Mouse (Mus musculus) lung, adult 2 months (tissue): ENCODE data around the gene Plxna1. TPM values are rescaled to one million over a fixed set of nuclear protein-coding genes. Genes with fewer than 3 reads are reported as not detected.

Experiments
- DNase-seq: peaks from one replicate; pipeline ENCODE4 v3.0.0; 2022
- H3K4me1 ChIP-seq: fragments of 200-500 bp; 2 replicates; pipeline ENCODE4 v1.6.1; 2011; ENCODE audit warnings: low read length; ENCODE audit not compliant: control insufficient read depth, insufficient read depth
- H3K4me3 ChIP-seq: fragments of 200-500 bp; replicated peaks from 2 replicates; pipeline ENCODE3; 2011; ENCODE audit warnings: low read depth, mild to moderate bottlenecking, control low read depth, low read length; ENCODE audit errors: extremely low read depth
- CTCF ChIP-seq: fragments of 200-500 bp; IDR thresholded peaks from 2 replicates; pipeline ENCODE4 v1.5.1; 2011; ENCODE audit warnings: mild to moderate bottlenecking, low read length, control low read depth; ENCODE audit not compliant: insufficient read depth
- POLR2A ChIP-seq: fragments of 200-500 bp; IDR thresholded peaks from 2 replicates; pipeline ENCODE4 v1.6.1; 2011; ENCODE audit warnings: low read depth, mild to moderate bottlenecking, control low read depth, low read length, borderline replicate concordance; ENCODE audit errors: extremely low read depth
- WGBS: fragments of 180-500 bp; shearing (Covaris S2); methylation state at CpG from one replicate; pipeline ENCODE4 v1.1.7; 2018; 5-methylcytosine and 5-hydroxymethylcytosine counted together
- polyA plus RNA-seq: library from polyadenylated mRNA; depleted of rRNA; stranded (reverse); fragments of >200 nt; gene quantifications from 2 replicates; pipeline ENCODE4 v1.2.3, GENCODE M21; 2012

The Plxna1 gene
- polyA plus RNA-seq, 1 experiment, result 189 TPM

DNA sequence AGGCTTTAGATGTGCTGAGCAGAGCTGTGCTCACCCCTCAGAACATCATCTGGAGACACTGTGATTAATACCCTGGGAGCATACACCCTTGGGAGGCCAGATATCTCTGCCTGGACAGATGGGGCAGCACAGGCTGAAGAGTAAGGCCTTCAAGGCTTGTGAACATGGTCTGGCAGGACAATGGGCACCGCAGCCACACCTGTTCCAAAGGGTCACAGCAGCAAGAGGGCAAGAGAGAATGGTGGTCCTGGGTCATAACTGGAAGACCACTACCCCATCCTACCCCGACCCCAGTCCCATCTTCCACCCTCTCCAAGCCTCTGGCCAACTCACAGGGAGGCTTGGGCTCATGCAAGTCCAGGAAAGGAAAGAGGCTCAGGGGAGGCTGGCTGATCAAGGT lies 11.9 kb downstream of the Plxna1 start:
- WGBS, result 98% methylated on average over 2 of the region's 2 CpGs
- DNase-seq, result no peak
- H3K4me1 ChIP-seq, result peaks cover 35% of the 10 kb centered on the region
- no peak overlapping the region for H3K4me3 ChIP-seq
- no peak for TF ChIP-seq POLR2A
- no peak for TF ChIP-seq CTCF

GRCm38 (mm10) chr6:89350037-89350515 lies 12.3 kb downstream of the Plxna1 start:
- H3K4me1 ChIP-seq, result peaks cover 40% of the 10 kb centered on the region
- no peak for DNase-seq
- TF ChIP-seq POLR2A, result 0 out of 2 replicates have a peak, but pooled peaks have one; percentile 6
- 0 out of 2 replicates have a peak, but pooled peaks have one; percentile 6 for TF ChIP-seq CTCF
- WGBS, result 50% methylated on average over 1 of the region's 1 CpGs
- H3K4me3 ChIP-seq, result no peak overlapping the region

- DNase-seq, result no peak
- TF ChIP-seq CTCF (no peak), POLR2A (no peak)
- Histone ChIP-seq H3K4me1 (peaks cover 42% of the 10 kb centered on the region), H3K4me3 (no peak overlapping the region)
- 37% methylated on average over 9 of the region's 9 CpGs for WGBS
Measured at GRCm38 (mm10) chr6:89348363-89348762, 14.1 kb downstream of the Plxna1 start.

GRCm38 (mm10) chr6:89347792-89348191 lies 14.6 kb downstream of the Plxna1 start:
- Histone ChIP-seq H3K4me3 (no peak overlapping the region), H3K4me1 (peaks cover 38% of the 10 kb centered on the region)
- no peak for DNase-seq
- TF ChIP-seq POLR2A, result no peak
- no peak for TF ChIP-seq CTCF
- 58% methylated on average over 1 of the region's 1 CpGs for WGBS

- H3K4me3 ChIP-seq, result no peak overlapping the region
- peaks cover 32% of the 10 kb centered on the region for H3K4me1 ChIP-seq
- DNase-seq, result no peak
- TF ChIP-seq CTCF, result no peak
- TF ChIP-seq POLR2A, result no peak
- WGBS, result 97% methylated on average over 1 of the region's 1 CpGs
Measured at GRCm38 (mm10) chr6:89345855-89346254, 16.6 kb downstream of the Plxna1 start.

GRCm38 (mm10) chr6:89345486-89345785 lies 17.0 kb downstream of the Plxna1 start:
- no peak overlapping the region for H3K4me3 ChIP-seq
- TF ChIP-seq POLR2A (no peak), CTCF (no peak)
- no peak for DNase-seq
- 34% methylated on average over 3 of the region's 3 CpGs for WGBS
- peaks cover 28% of the 10 kb centered on the region for H3K4me1 ChIP-seq

DNA sequence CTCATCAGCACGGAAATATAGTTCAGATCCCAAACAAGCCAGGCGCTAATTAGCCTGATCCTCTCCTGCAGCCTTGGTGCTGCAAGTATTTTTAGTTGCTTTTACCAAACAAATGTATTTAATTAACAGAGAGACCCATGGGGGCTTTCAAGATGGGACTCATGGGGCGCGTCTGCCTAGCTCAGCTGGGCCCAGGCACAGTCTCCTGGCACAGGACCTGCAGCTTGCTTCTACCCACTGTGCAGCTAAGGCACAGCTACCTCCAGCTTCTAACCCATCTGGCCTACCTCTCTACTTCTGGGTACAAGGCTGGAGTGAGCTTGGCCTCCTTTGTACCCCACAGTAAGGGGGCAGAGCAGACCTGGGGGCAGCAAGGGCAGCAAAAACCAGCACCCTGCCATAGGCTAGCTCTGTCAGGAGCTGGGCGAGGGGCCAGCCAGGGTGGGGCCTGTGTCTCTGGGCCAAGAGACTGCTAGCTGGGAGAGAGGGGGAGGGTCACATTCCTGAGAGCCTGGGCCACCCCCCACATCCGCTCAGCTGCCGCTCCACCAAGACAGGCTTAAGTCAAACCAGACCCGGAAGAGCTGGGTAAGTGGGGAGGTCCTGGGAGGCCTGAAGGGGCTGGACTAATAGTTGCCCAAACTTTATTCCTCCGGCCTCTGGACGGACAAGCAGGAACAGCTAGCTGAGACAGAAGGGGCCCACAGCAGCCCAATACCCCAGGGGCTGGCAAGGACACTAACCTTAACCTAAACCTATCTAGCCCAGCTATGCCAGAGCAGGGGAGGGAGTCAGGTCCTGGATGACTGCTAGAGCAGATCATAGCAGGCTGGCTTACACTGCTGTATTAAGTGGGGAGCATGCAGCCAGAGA lies 17.6 kb downstream of the Plxna1 start:
- Histone ChIP-seq H3K4me3 (no peak overlapping the region), H3K4me1 (peaks cover 22% of the 10 kb centered on the region)
- 25% methylated on average over 10 of the region's 10 CpGs for WGBS
- peak; percentile 84 for DNase-seq
- no peak for TF ChIP-seq POLR2A
- no peak for TF ChIP-seq CTCF

- peaks cover 15% of the 10 kb centered on the region for H3K4me1 ChIP-seq
- DNase-seq, result no peak
- 76% methylated on average over 4 of the region's 4 CpGs for WGBS
- no peak for TF ChIP-seq CTCF
- TF ChIP-seq POLR2A, result no peak
- no peak overlapping the region for H3K4me3 ChIP-seq
Measured at GRCm38 (mm10) chr6:89341981-89342380, 20.4 kb downstream of the Plxna1 start.

DNA sequence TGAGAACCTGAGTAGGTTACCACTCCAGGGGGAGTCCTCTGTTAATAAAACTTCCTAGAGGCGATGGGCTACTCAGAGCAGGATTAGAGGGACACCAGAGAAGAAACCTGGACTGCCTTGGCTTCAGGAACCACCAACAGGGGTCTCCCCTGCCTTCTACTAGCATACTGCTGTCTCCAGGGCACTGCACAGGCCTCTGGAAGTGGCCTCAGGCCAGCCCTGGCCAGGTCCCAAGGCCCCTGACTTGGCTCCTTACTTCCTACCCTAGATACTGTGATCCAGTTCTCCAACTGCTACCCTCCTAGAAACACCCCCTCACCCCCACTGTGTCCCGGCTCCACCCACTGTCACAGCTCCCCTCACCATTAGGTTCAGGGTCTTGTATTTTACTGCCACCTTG lies 23.0 kb downstream of the Plxna1 start:
- WGBS, result 82% methylated on average over 2 of the region's 2 CpGs
- TF ChIP-seq POLR2A, result no peak
- 0 out of 2 replicates have a peak, but pooled peaks have one; percentile 5 for TF ChIP-seq CTCF
- no peak for DNase-seq

DNA sequence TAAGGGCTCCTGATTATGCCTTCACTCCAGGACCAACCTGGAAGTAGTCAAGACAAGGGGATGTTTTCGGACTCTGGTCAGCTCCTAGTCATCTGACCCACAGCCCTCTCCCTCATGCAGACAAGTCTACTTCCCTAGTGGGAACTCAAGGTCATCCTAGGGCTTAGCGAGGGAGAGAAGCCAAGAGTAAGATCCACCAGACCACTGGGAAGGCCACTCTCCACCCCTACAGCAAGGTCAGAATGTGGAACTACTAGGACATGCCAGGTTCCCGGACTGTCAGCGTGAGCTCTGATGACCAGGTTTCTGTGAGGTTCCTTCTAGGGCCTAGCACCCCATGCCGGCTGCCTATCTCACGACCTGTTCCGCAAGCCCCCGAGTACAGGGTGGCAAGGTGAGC lies 23.7 kb downstream of the Plxna1 start:
- no peak for DNase-seq
- H3K4me3 ChIP-seq, result no peak overlapping the region
- peaks cover 2% of the 10 kb centered on the region; the same call in 1 of the 2 replicates for H3K4me1 ChIP-seq
- 91% methylated on average over 8 of the region's 8 CpGs for WGBS
- TF ChIP-seq POLR2A (no peak), CTCF (no peak)

More for the DNA sequence above, 23.0 kb downstream of the Plxna1 start:
- Histone ChIP-seq H3K4me1 (peaks cover 6% of the 10 kb centered on the region), H3K4me3 (no peak overlapping the region)
